Mouse (Mus musculus) cerebellum, adult 2 months (tissue): ENCODE results near the gene Spns3. TPM values are rescaled to one million over a fixed set of nuclear protein-coding genes. Genes with fewer than 3 reads are reported as not detected.

Experiments
- DNase-seq, 2 experiments: peaks; one replicate each; pipeline ENCODE4 v3.0.0; 2021
- H3K27ac ChIP-seq: fragments of 200-500 bp; 2 replicates; pipeline ENCODE4 v1.5.1; 2012; ENCODE audit warnings: low read length, control low read depth, inconsistent platforms; ENCODE audit not compliant: insufficient read depth
- H3K27me3 ChIP-seq: fragments of 200-500 bp; 2 replicates; pipeline ENCODE4 v1.6.1; 2012; ENCODE audit warnings: inconsistent platforms, mild to moderate bottlenecking, low read length, moderate library complexity; ENCODE audit not compliant: control insufficient read depth, insufficient read depth
- H3K4me1 ChIP-seq: fragments of 200-500 bp; 2 replicates; pipeline ENCODE4 v1.6.1; 2011; ENCODE audit warnings: low read length; ENCODE audit not compliant: control insufficient read depth, insufficient read depth
- H3K4me3 ChIP-seq: fragments of 200-500 bp; replicated peaks from 2 replicates; pipeline ENCODE3; 2011; ENCODE audit warnings: mild to moderate bottlenecking, low read depth, low read length, control low read depth; ENCODE audit not compliant: insufficient read depth
- CTCF ChIP-seq: fragments of 200-500 bp; IDR thresholded peaks from 2 replicates; pipeline ENCODE4 v1.5.1; 2011; ENCODE audit warnings: low read depth, mild to moderate bottlenecking, control low read depth, low read length, moderate library complexity, borderline replicate concordance; ENCODE audit not compliant: insufficient read depth
- POLR2A ChIP-seq: fragments of 200-500 bp; IDR thresholded peaks from 2 replicates; pipeline ENCODE4 v1.6.1; 2011; ENCODE audit warnings: low read length, control low read depth, borderline replicate concordance; ENCODE audit not compliant: insufficient read depth
- WGBS: fragments of 180-500 bp; shearing (Covaris S2); methylation state at CpG from one replicate; pipeline ENCODE4 v1.1.7; 2018; 5-methylcytosine and 5-hydroxymethylcytosine counted together
- polyA plus RNA-seq: library from polyadenylated mRNA; depleted of rRNA; stranded (reverse); fragments of >200 nt; gene quantifications from 2 replicates; pipeline ENCODE4 v1.2.3, GENCODE M21; 2012

Gene Spns3
- polyA plus RNA-seq, 1 experiment, result 0.84 TPM

- no peaks in the 10 kb centered on the region for H3K27me3 ChIP-seq
- no peak overlapping the region for H3K4me3 ChIP-seq
- 76% methylated on average over 8 of the region's 8 CpGs for WGBS
- no peak for TF ChIP-seq POLR2A
- no peak for TF ChIP-seq CTCF
- no peak for DNase-seq
- H3K27ac ChIP-seq, result no peak overlapping the region
- no peaks in the 10 kb centered on the region for H3K4me1 ChIP-seq
Observed at GRCm38 (mm10) chr11:72569051-72569450, 18.7 kb upstream of the Spns3 start.

GRCm38 (mm10) chr11:72566816-72567338 lies 16.6 kb upstream of the Spns3 start:
- Histone ChIP-seq H3K27ac (no peak overlapping the region), H3K4me1 (no peaks in the 10 kb centered on the region), H3K4me3 (no peak overlapping the region), H3K27me3 (no peaks in the 10 kb centered on the region)
- no peak for TF ChIP-seq CTCF
- no peak for TF ChIP-seq POLR2A
- WGBS, result 52% methylated on average over 10 of the region's 10 CpGs
- no peak for DNase-seq

GRCm38 (mm10) chr11:72566304-72566703 lies 16.0 kb upstream of the Spns3 start:
- Histone ChIP-seq H3K4me1 (no peaks in the 10 kb centered on the region), H3K4me3 (no peak overlapping the region), H3K27me3 (no peaks in the 10 kb centered on the region), H3K27ac (no peak overlapping the region)
- 79% methylated on average over 7 of the region's 7 CpGs for WGBS
- no peak for DNase-seq
- no peak for TF ChIP-seq POLR2A
- TF ChIP-seq CTCF, result no peak

GRCm38 (mm10) chr11:72564232-72564807 lies 14.0 kb upstream of the Spns3 start:
- 19% methylated on average over 6 of the region's 6 CpGs for WGBS
- peak in 1 of 2 experiments; percentile 23 for DNase-seq
- Histone ChIP-seq H3K27me3 (no peaks in the 10 kb centered on the region), H3K27ac (no peak overlapping the region), H3K4me3 (no peak overlapping the region), H3K4me1 (no peaks in the 10 kb centered on the region)
- TF ChIP-seq POLR2A (no peak), CTCF (peak; percentile 44; the same call in 1 of the 2 replicates)

GRCm38 (mm10) chr11:72560661-72561060 lies 10.4 kb upstream of the Spns3 start:
- TF ChIP-seq CTCF (no peak), POLR2A (no peak)
- Histone ChIP-seq H3K4me3 (no peak overlapping the region), H3K4me1 (no peaks in the 10 kb centered on the region), H3K27ac (no peak overlapping the region), H3K27me3 (no peaks in the 10 kb centered on the region)
- no peak for DNase-seq
- WGBS, result 68% methylated on average over 3 of the region's 3 CpGs

- TF ChIP-seq POLR2A (no peak), CTCF (no peak)
Observed at GRCm38 (mm10) chr11:72558155-72558554, 7.8 kb upstream of the Spns3 start.

GRCm38 (mm10) chr11:72556953-72557352 lies 6.6 kb upstream of the Spns3 start:
- no peak for DNase-seq
- WGBS, result 79% methylated on average over 2 of the region's 2 CpGs

More at GRCm38 (mm10) chr11:72558155-72558554, 7.8 kb upstream of the Spns3 start:
- Histone ChIP-seq H3K27me3 (no peaks in the 10 kb centered on the region), H3K27ac (no peak overlapping the region), H3K4me1 (no peaks in the 10 kb centered on the region), H3K4me3 (no peak overlapping the region)
- 74% methylated on average over 5 of the region's 5 CpGs for whole genome bisulfite sequencing
- DNase-seq, result no peak

GRCm38 (mm10) chr11:72556470-72556869 lies 6.2 kb upstream of the Spns3 start:
- Histone ChIP-seq H3K4me1 (no peaks in the 10 kb centered on the region), H3K27ac (no peak overlapping the region), H3K27me3 (no peaks in the 10 kb centered on the region), H3K4me3 (no peak overlapping the region)
- DNase-seq, result no peak
- WGBS, result 93% methylated on average over 4 of the region's 4 CpGs
- no peak for TF ChIP-seq CTCF
- TF ChIP-seq POLR2A, result no peak

More at GRCm38 (mm10) chr11:72556953-72557352, 6.6 kb upstream of the Spns3 start:
- H3K4me3 ChIP-seq, result no peak overlapping the region
- no peak for TF ChIP-seq CTCF
- no peak for TF ChIP-seq POLR2A
- no peaks in the 10 kb centered on the region for H3K27me3 ChIP-seq
- no peak overlapping the region for H3K27ac ChIP-seq
- no peaks in the 10 kb centered on the region for H3K4me1 ChIP-seq
